Mouse (Mus musculus) monocyte, adult 2 months (primary cell): ENCODE measurements around the gene Arf4.
"Not testable (repeated sequence)": the region's sequence is repeated elsewhere in the genome, so short reads cannot be mapped to it uniquely, and the experiment has no call there.

Experiments used
- DNase-seq, 2 experiments: peaks; one replicate each; pipeline ENCODE4 v3.0.0; 2022; ENCODE audit warnings: low spot score in 2 of 2, low read depth in 1 of 2

The Arf4 gene

GRCm38 (mm10) chr14:26662016-26662415, 24.1 kb downstream of the Arf4 start:
- no peak for DNase-seq

GRCm38 (mm10) chr14:26662488-26662887, 24.6 kb downstream of the Arf4 start:
- DNase-seq: no peak

GRCm38 (mm10) chr14:26663851-26664250, 26.0 kb downstream of the Arf4 start:
- no peak for DNase-seq

- DNase-seq: no peak
These were observed 30.1 kb downstream of the Arf4 start for GRCm38 (mm10) chr14:26667991-26668370.

- peak in 1 of 2 experiments; percentile 14 for DNase-seq
These were observed 30.8 kb downstream of the Arf4 start for GRCm38 (mm10) chr14:26668371-26669291.

GRCm38 (mm10) chr14:26669292-26670073, 31.6 kb downstream of the Arf4 start, which contains the start of gene Pde12:
Pde12 (minus strand) TSS chr14:26669883.
- peak; percentile 72 to 79 for DNase-seq

- no peak for DNase-seq
These were observed 33.1 kb downstream of the Arf4 start for GRCm38 (mm10) chr14:26670964-26671363.

- DNase-seq: not testable (repeated sequence)
These were observed 34.2 kb downstream of the Arf4 start for GRCm38 (mm10) chr14:26671870-26672615.

GRCm38 (mm10) chr14:26674476-26675169, 36.7 kb downstream of the Arf4 start:
- DNase-seq: not testable (repeated sequence)

- DNase-seq: no peak
These were observed 37.5 kb downstream of the Arf4 start for GRCm38 (mm10) chr14:26675371-26675770.

GRCm38 (mm10) chr14:26675791-26676190, 37.9 kb downstream of the Arf4 start:
- DNase-seq: peak; percentile 28 to 29

- no peak for DNase-seq
These were observed 52.9 kb downstream of the Arf4 start for GRCm38 (mm10) chr14:26690727-26691126.

GRCm38 (mm10) chr14:26691363-26691762, 53.5 kb downstream of the Arf4 start:
- no peak for DNase-seq

GRCm38 (mm10) chr14:26692974-26693373, 55.1 kb downstream of the Arf4 start, which contains the start of gene Dnah12:
Dnah12 (plus strand) TSS chr14:26693274.
- no peak for DNase-seq

- DNase-seq: no peak
These were observed 60.0 kb downstream of the Arf4 start for GRCm38 (mm10) chr14:26697912-26698311.

- DNase-seq: not testable (repeated sequence)
These were observed 67.4 kb downstream of the Arf4 start for GRCm38 (mm10) chr14:26705246-26705645.
